Mouse (Mus musculus): ENCODE measurements around the gene Gm20777.
"Not testable (repeated sequence)": the region's sequence is repeated elsewhere in the genome, so short reads cannot be mapped to it uniquely, and the experiment has no call there.

Gene Gm20777

GRCm38 (mm10) chrY:10752350-10752749, at the start of gene Gm20777:
Gm20777 (minus strand) TSS chrY:10752450.
- DNase-seq (ENCODE audit: extremely low spot score, low spot score) = not testable (repeated sequence)

- DNase-seq (ENCODE audit: extremely low spot score, low spot score) = not testable (repeated sequence)
Observed at GRCm38 (mm10) chrY:10709551-10709950, 42.7 kb downstream of the Gm20777 start.

- DNase-seq (ENCODE audit: extremely low spot score, low spot score) = not testable (repeated sequence)
Observed at GRCm38 (mm10) chrY:10708761-10709160, 43.5 kb downstream of the Gm20777 start.

- peak; percentile 5 for DNase-seq (ENCODE audit: extremely low spot score, low spot score)
Observed at GRCm38 (mm10) chrY:10708226-10708625, 44.0 kb downstream of the Gm20777 start.

- not testable (repeated sequence) for DNase-seq (ENCODE audit: extremely low spot score, low spot score)
Observed at GRCm38 (mm10) chrY:10706686-10707085, 45.6 kb downstream of the Gm20777 start.

Measured in neural tube, embryonic 10.5 days (tissue).